Mouse (Mus musculus): ENCODE results near the gene Gm37240.

DNA sequence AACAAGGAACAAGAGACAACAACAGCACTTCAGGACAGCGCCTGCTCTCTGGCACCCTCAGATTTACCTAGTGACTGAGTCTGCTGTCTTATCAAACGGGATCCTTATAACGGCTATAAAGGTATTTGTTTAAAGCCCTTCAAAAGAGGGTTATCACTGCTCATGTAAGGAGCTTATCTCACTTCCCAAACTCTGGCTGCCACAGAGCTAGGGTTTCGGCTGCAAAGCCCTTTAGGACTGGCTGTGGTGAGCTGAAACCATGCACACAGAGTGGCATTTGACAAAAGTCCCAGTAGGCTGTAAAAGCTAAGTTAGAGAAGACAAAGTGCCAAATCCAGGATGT is 1419.2 kb downstream of the Gm37240 start:
- TF ChIP-seq CTCF (IDR thresholded peaks at IDR 0.05; ENCODE audit: low read depth) (no peak), EP300 (optimal IDR thresholded peaks at IDR 0.05) (no peak)
